Mouse (Mus musculus) left cerebral cortex, postnatal 25 days (tissue): Measurements from ENCODE around the gene Rdh16f1. TPM values are rescaled to one million over a fixed set of nuclear protein-coding genes. Genes with fewer than 3 reads are reported as not detected.
"Not testable (repeated sequence)": the region's sequence is repeated elsewhere in the genome, so short reads cannot be mapped to it uniquely, and the experiment has no call there.

ENCODE experiments used
- DNase-seq, 2 experiments: peaks; one replicate each; pipeline ENCODE4 v3.0.0; 2022; ENCODE audit warnings: low spot score in 2 of 2, mixed read lengths in 1 of 2
- intact Hi-C: fragments of 180-260 bp; cut with DNase I; formaldehyde crosslinking; loops from one replicate; pipeline ENCODE4 v1.15.1; 2025
- total RNA-seq, 2 experiments: library from RNA; stranded (reverse); gene quantifications; 2 replicates each; pipeline ENCODE4 v1.2.3; 2021

Rdh16f1 gene
- total RNA-seq, 2 experiments from 2014 or later: not detected

GRCm38 (mm10) chr10:127745886-127746285, 13.7 kb upstream of the Rdh16f1 start:
- no peak for DNase-seq
- intact Hi-C loops: no loop called here

- intact Hi-C loops: no loop called here
- DNase-seq: no peak
These were observed 12.3 kb upstream of the Rdh16f1 start for GRCm38 (mm10) chr10:127747254-127747653.

- intact Hi-C loops: no loop called here
- no peak for DNase-seq
These were observed 10.6 kb upstream of the Rdh16f1 start for GRCm38 (mm10) chr10:127748847-127749612.

GRCm38 (mm10) chr10:127750136-127750777, 9.3 kb upstream of the Rdh16f1 start:
- intact Hi-C loops: no loop called here
- peak in 1 of 2 experiments; percentile 21 for DNase-seq

GRCm38 (mm10) chr10:127751548-127751947, 8.0 kb upstream of the Rdh16f1 start, which contains the start of gene Gpr182:
TSS of gene Gpr182 (minus strand) at chr10:127751732.
- intact Hi-C loops: no loop called here
- no peak for DNase-seq

- intact Hi-C loops: no loop called here
- no peak for DNase-seq
These were observed 4.9 kb upstream of the Rdh16f1 start for GRCm38 (mm10) chr10:127754566-127755166.

- intact Hi-C loops: no loop called here
- no peak for DNase-seq
These were observed 4.3 kb upstream of the Rdh16f1 start for GRCm38 (mm10) chr10:127755246-127755645.

GRCm38 (mm10) chr10:127755770-127756468, 3.7 kb upstream of the Rdh16f1 start:
- DNase-seq: no peak
- intact Hi-C loops: no loop called here

GRCm38 (mm10) chr10:127762926-127763325, 3.3 kb downstream of the Rdh16f1 start:
- intact Hi-C loops, DNase-seq: not testable (repeated sequence)

- intact Hi-C loops: no loop called here
- DNase-seq: no peak
These were observed 4.5 kb downstream of the Rdh16f1 start for GRCm38 (mm10) chr10:127763914-127764680.

- no peak for DNase-seq
- intact Hi-C loops: no loop called here
These were observed 7.0 kb downstream of the Rdh16f1 start for GRCm38 (mm10) chr10:127766564-127766963.

- no peak for DNase-seq
- intact Hi-C loops: no loop called here
These were observed 16.4 kb downstream of the Rdh16f1 start, which contains the start of gene Rdh9 for GRCm38 (mm10) chr10:127776011-127776410. TSS of gene Rdh9 (plus strand) at chr10:127776386.

GRCm38 (mm10) chr10:127782321-127782720, 22.7 kb downstream of the Rdh16f1 start:
- intact Hi-C loops, DNase-seq: not testable (repeated sequence)

- DNase-seq, intact Hi-C loops: not testable (repeated sequence)
These were observed 25.8 kb downstream of the Rdh16f1 start for GRCm38 (mm10) chr10:127785411-127785810.

- intact Hi-C loops: no loop called here
- DNase-seq: no peak
These were observed 39.7 kb downstream of the Rdh16f1 start for GRCm38 (mm10) chr10:127799295-127799694.

- intact Hi-C loops: no loop called here
These were observed 41.3 kb downstream of the Rdh16f1 start, which contains the start of gene Rdh16 for GRCm38 (mm10) chr10:127800891-127801290. TSS of gene Rdh16 (plus strand) at chr10:127801152.

GRCm38 (mm10) chr10:127801612-127802011, 42.0 kb downstream of the Rdh16f1 start:
- intact Hi-C loops: no loop called here

More at GRCm38 (mm10) chr10:127800891-127801290, 41.3 kb downstream of the Rdh16f1 start, which contains the start of gene Rdh16:
- DNase-seq: no peak

GRCm38 (mm10) chr10:127802236-127802635, 42.6 kb downstream of the Rdh16f1 start:
- intact Hi-C loops: no loop called here
- no peak for DNase-seq

More at GRCm38 (mm10) chr10:127801612-127802011, 42.0 kb downstream of the Rdh16f1 start:
- no peak for DNase-seq

- intact Hi-C loops: no loop called here
- DNase-seq: no peak
These were observed 44.8 kb downstream of the Rdh16f1 start for GRCm38 (mm10) chr10:127804416-127804815.
